Mouse (Mus musculus) midbrain, embryonic 14.5 days (tissue): Measurements from ENCODE around the gene Atp23. TPM values are rescaled to one million over a fixed set of nuclear protein-coding genes. Genes with fewer than 3 reads are reported as not detected.

Source experiments
- ATAC-seq: fragments of 200-750 bp; cut with Nextera tagmentation; 2 replicates; pipeline ENCODE4 v1.8.0; 2017; ENCODE audit warnings: moderate number of reproducible peaks, moderate library complexity; ENCODE audit not compliant: low FRiP score, low TSS enrichment
- DNase-seq: peaks from one replicate; pipeline ENCODE4 v3.0.0-alpha.2; 2015
- H3K27ac ChIP-seq: fragments of 300-500 bp; sonication (generic); replicated peaks from 2 replicates; pipeline ENCODE4 v1.5.1; 2014; ENCODE audit warnings: mild to moderate bottlenecking, low read depth, low read length, moderate library complexity
- H3K27me3 ChIP-seq: fragments of 300-500 bp; sonication (generic); 2 replicates; pipeline ENCODE4 v1.6.1; 2014; ENCODE audit warnings: low read length, control low read depth, mixed read lengths; ENCODE audit not compliant: control insufficient read depth, insufficient read depth
- H3K36me3 ChIP-seq: fragments of 300-500 bp; sonication (generic); 2 replicates; pipeline ENCODE4 v1.6.1; 2014; ENCODE audit warnings: low read length, control low read depth; ENCODE audit not compliant: control insufficient read depth, insufficient read depth
- H3K4me1 ChIP-seq: fragments of 300-500 bp; sonication (generic); 2 replicates; pipeline ENCODE4 v1.6.1; 2014; ENCODE audit warnings: mild to moderate bottlenecking, antibody characterized with exemption, low read length, control low read depth; ENCODE audit not compliant: control insufficient read depth, insufficient read depth
- H3K4me2 ChIP-seq: fragments of 300-500 bp; sonication (generic); 2 replicates; pipeline ENCODE4 v1.6.1; 2014; ENCODE audit warnings: mild to moderate bottlenecking, low read length, moderate library complexity
- H3K4me3 ChIP-seq: fragments of 300-500 bp; sonication (generic); replicated peaks from 2 replicates; pipeline ENCODE4 v1.5.1; 2014; ENCODE audit warnings: low read depth, low read length
- H3K9ac ChIP-seq: fragments of 300-500 bp; sonication (generic); replicated peaks from 2 replicates; pipeline ENCODE4 v1.6.1; 2014; ENCODE audit warnings: mild to moderate bottlenecking, low read length, moderate library complexity
- H3K9me3 ChIP-seq: fragments of 300-500 bp; sonication (generic); 2 replicates; pipeline ENCODE4 v1.6.1; 2016; ENCODE audit warnings: low read length, control low read depth, mixed read lengths; ENCODE audit not compliant: control insufficient read depth
- WGBS: fragments of 180-500 bp; shearing (Covaris S2); extraction: QIAGEN DNeasy Blood & Tissue Kit; methylation state at CpG from one replicate; pipeline ENCODE4 v1.1.7; 2014; 5-methylcytosine and 5-hydroxymethylcytosine counted together
- polyA plus RNA-seq: library from polyadenylated mRNA; unstranded; fragments of >200 nt; fragmentation: Nextera tagmentation; extraction: Ambion mirVana; gene quantifications from 2 replicates; pipeline ENCODE4 v1.2.1, GENCODE M21; 2014

Atp23 gene
- polyA plus RNA-seq: 13.6 and 14.1 TPM in 2 replicates

DNA sequence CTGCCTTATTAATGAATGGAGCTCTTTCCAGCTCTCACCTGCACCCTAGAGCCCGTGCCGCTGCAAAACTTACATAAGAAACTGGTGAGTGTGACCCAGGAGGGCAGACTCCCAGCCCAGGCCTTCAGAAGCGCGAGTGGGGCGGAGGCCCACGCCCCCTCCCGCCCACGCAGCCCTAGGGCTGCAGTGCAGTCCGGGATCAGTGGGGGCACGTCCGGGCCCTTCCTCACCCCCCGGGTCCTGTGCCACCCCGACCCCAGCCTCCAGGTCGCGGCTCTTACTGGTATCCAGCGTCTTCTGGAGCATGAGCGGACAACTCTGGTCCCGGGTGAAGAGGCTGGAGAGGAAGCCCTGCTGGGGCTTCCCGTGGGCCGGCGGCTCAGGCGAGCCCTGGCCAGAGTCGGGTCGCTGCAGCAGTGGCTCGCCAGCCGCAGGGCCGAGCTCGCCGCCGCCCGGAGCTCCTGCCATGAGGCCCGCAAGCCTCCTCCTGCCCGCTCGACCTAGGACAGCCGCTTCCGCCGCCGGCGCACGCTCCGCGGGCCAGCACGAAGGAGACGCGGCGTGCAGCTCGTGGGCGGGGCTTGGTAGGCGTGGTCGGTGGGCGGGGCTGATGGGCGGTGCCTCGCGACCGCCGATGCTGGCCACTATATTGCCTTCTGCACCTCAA is at the start of gene Atp23:
TSS of gene Atp23 (minus strand) at position 535 of the 667 bp plus-strand sequence.
- Histone ChIP-seq H3K4me3 (peak within 1 kb of the TSS; percentile 53), H3K27me3 (no peaks in the 10 kb centered on the region), H3K36me3 (0 out of 2 replicates have a peak, but pooled peaks cover 4% of the 10 kb centered on the region), H3K4me1 (0 out of 2 replicates have a peak, but pooled peaks cover 2% of the 10 kb centered on the region), H3K9me3 (no peaks in the 10 kb centered on the region), H3K4me2 (peak within 1 kb of the TSS; percentile 88), H3K27ac (0 out of 2 replicates have a peak within 1 kb of the TSS, but pooled peaks have one; percentile 37), H3K9ac (peak within 1 kb of the TSS; percentile 62)
- WGBS: 1% methylated on average over 55 of the region's 56 CpGs
- ATAC-seq (peak; percentile 78), DNase-seq (peak; percentile 90)

DNA sequence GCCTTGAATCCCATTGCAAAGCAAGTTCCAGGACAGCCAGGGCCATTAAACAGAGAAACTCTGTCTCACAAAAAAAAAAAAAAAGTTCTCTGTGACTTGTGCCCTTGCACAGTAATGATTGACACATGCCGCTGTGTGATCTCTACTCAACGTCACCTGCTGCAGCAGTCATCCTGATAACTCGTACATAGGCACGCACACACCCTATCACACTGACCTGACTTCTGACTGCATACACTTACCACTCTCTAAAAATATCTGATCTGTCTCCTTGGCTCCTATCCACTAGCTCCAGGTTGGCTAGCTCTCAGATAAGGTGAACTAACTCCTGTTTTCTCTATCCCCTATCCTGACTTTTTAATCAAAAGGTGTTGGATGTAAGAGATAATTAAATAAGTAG is 49.4 kb upstream of the Atp23 start:
- H3K9me3 ChIP-seq: 0 out of 2 replicates have a peak, but pooled peaks cover 3% of the 10 kb centered on the region
- no peak overlapping the region for H3K27ac ChIP-seq
- DNase-seq (no peak), ATAC-seq (no peak)
- H3K4me1 ChIP-seq: no peaks in the 10 kb centered on the region
- no peak overlapping the region for H3K9ac ChIP-seq
- no peaks in the 10 kb centered on the region for H3K36me3 ChIP-seq
- WGBS: 89% methylated on average over 4 of the region's 4 CpGs
- H3K27me3 ChIP-seq: no peaks in the 10 kb centered on the region
- no peak overlapping the region for H3K4me3 ChIP-seq
- no peak overlapping the region for H3K4me2 ChIP-seq

DNA sequence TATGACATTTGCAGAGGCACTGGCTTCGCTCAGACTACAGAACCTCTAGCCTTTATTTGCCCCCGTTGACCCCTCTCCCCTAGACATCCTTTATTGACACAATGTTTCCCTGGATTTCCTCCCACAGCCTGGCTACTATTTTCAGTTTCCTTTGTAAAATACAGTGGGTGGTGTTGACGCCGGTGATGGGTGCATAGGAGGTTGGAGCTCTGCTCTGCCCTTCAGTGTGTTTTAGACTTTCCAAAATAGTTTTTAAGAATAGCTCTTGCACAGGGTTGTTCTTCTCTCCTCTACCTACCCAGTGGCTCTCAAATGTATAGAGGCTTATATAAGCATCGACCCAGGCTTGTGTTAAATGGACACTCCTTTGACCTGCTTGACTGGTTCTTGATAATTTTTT is 48.7 kb upstream of the Atp23 start:
- 80% methylated on average over 5 of the region's 5 CpGs for WGBS
- no peaks in the 10 kb centered on the region for H3K4me1 ChIP-seq
- ATAC-seq (no peak), DNase-seq (no peak)
- no peaks in the 10 kb centered on the region for H3K36me3 ChIP-seq
- H3K27me3 ChIP-seq: no peaks in the 10 kb centered on the region
- H3K9me3 ChIP-seq: 0 out of 2 replicates have a peak, but pooled peaks cover 3% of the 10 kb centered on the region
- H3K9ac ChIP-seq: no peak overlapping the region
- H3K27ac ChIP-seq: no peak overlapping the region
- H3K4me2 ChIP-seq: no peak overlapping the region
- H3K4me3 ChIP-seq: no peak overlapping the region

DNA sequence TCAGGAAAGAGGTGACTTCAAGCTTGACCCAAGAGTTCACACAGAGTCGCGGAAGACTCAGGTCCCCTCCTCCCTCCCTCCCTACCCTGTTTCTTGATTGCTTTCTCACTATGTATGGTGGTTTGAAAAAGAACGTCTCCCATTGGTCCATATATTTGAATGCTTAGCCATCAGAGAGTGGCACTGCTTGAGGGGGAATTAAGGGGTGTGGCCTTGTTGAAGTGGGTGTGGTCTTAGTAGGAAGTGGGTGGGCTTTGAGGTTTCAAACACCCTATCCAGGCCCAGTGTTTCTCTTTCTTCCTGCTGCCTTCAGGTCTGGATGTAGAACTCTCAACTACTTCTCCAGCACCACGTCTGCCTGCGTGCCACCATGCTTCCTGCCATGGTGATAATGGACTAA is 44.4 kb upstream of the Atp23 start:
- Histone ChIP-seq H3K36me3 (no peaks in the 10 kb centered on the region), H3K9ac (no peak overlapping the region), H3K9me3 (no peaks in the 10 kb centered on the region), H3K4me2 (no peak overlapping the region), H3K27ac (no peak overlapping the region), H3K27me3 (no peaks in the 10 kb centered on the region), H3K4me3 (no peak overlapping the region), H3K4me1 (no peaks in the 10 kb centered on the region)
- WGBS: 92% methylated on average over 5 of the region's 5 CpGs
- no peak for ATAC-seq
- no peak for DNase-seq

DNA sequence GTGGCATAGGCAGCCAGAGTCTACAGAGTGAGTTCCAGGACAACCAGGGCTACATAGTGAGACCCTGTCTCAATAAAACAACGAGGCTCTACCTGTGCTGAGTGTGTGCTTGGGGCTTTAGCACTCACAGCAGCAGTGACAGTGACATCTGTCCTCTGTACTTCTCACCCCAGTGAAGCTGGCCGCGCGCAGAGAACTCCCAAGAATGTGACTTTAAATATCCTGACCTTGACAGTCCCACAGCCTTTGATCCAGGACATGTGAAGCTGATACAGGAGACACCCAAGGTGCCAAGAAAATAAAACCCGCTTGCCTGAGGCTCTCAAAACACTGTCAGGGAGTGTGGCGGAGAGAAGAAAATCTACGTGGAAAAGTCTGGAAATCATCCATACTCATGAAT is 39.8 kb upstream of the Atp23 start:
- no peaks in the 10 kb centered on the region for H3K9me3 ChIP-seq
- no peak overlapping the region for H3K4me2 ChIP-seq
- H3K4me1 ChIP-seq: no peaks in the 10 kb centered on the region
- DNase-seq (no peak), ATAC-seq (no peak)
- H3K9ac ChIP-seq: no peak overlapping the region
- no peaks in the 10 kb centered on the region for H3K36me3 ChIP-seq
- H3K4me3 ChIP-seq: no peak overlapping the region
- H3K27ac ChIP-seq: no peak overlapping the region
- H3K27me3 ChIP-seq: no peaks in the 10 kb centered on the region
- 82% methylated on average over 7 of the region's 7 CpGs for WGBS

DNA sequence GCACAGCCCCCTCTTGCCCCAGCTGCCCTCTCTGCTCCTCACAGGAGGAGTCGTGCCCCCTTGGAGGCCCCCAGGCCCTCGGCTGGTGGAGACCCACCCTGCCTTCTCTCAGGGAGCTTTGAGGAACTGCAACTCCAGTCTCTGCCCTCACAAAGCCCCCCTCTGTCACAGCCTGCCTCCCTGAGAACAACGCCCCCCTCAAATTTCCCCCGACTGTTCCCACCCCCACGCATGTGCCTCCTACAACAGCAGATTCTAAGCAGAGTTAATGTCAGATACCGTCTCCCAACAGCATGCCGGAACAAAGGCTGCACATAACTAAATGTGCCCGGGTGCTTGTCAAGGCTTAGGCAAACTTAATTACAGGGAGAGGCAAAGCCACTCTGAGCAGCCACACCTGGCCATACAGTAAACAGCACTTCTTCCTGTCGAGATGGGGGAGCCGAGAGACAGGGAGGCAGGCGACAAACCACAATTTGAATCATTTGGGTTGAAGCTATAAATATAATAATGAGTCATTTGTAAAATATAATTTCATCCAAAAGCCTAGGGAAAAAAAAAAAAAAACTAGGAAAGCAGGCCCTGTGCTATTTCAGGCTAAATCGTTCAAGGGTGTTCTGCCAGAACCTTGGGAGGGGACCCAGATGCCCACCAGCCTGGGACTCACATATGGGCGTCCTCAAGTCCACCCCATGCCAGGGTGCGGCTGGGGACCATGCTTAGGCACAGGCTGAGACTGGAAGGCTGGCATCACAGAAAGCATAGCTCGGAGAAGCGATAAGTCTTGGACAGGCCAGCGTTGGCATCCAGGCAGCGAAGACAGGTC is 34.6 kb upstream of the Atp23 start:
- no peak overlapping the region for H3K27ac ChIP-seq

DNA sequence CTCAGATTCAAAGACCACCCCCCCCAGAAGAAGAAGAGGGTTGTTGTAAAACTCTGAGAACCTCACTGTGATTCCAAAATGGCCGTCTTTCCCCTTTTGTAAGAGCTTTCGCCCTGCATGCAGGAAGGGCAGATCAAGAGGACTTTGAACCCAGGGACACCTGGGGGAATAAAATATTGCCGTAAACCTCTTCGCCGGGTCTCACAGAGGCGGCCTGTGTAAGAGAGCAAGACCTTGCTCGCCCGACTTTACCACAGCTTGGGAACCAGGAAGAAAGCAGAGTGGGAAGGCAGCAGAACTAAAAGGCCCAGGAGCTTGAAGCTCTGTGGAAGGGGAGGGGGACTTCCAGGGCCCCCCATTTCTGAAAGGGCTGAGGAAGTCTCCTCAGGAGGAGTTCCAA is 34.0 kb upstream of the Atp23 start:
- Histone ChIP-seq H3K27me3 (no peaks in the 10 kb centered on the region), H3K9me3 (no peaks in the 10 kb centered on the region), H3K36me3 (no peaks in the 10 kb centered on the region), H3K4me3 (no peak overlapping the region), H3K9ac (no peak overlapping the region), H3K4me2 (no peak overlapping the region), H3K27ac (no peak overlapping the region), H3K4me1 (peaks cover 5% of the 10 kb centered on the region)
- ATAC-seq (no peak), DNase-seq (no peak)
- WGBS: 87% methylated on average over 8 of the region's 8 CpGs

More for the DNA sequence above, 34.6 kb upstream of the Atp23 start:
- Histone ChIP-seq H3K9ac (no peak overlapping the region), H3K4me2 (no peak overlapping the region), H3K27me3 (no peaks in the 10 kb centered on the region), H3K9me3 (no peaks in the 10 kb centered on the region), H3K36me3 (no peaks in the 10 kb centered on the region), H3K4me1 (no peaks in the 10 kb centered on the region), H3K4me3 (no peak overlapping the region)
- 62% methylated on average over 18 of the region's 18 CpGs for WGBS
- DNase-seq (no peak), ATAC-seq (no peak)

DNA sequence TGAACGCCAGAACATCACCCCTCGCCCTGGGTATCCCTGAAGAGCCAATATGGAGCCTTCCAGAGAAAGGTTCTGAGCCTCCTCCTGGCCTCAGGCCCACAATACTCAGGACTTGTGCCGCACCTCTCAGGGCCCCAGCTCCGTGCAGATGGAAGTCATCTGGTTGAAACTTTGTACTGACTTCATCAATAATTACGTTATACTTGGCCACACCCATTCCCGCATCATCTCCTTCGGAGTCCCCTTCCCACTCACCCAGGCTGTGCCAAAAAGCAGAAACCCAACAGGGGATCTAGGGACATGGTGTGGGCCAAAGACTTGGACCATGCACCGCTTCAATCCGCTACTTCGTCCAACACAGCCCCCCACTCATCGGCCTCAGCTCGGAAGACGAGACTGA is 33.4 kb upstream of the Atp23 start:
- 93% methylated on average over 13 of the region's 13 CpGs for WGBS

More for the DNA sequence above, 33.4 kb upstream of the Atp23 start:
- H3K9ac ChIP-seq: no peak overlapping the region
- H3K9me3 ChIP-seq: no peaks in the 10 kb centered on the region
- no peak overlapping the region for H3K4me2 ChIP-seq
- H3K27ac ChIP-seq: no peak overlapping the region
- H3K4me1 ChIP-seq: peaks cover 6% of the 10 kb centered on the region
- no peaks in the 10 kb centered on the region for H3K36me3 ChIP-seq
- H3K27me3 ChIP-seq: no peaks in the 10 kb centered on the region
- no peak overlapping the region for H3K4me3 ChIP-seq
- DNase-seq (no peak), ATAC-seq (no peak)
